Mouse (Mus musculus) ES-E14 (cell line): ENCODE measurements around the gene Xaf1.

ENCODE experiments used
- CHD2 ChIP-seq: IDR thresholded peaks from 2 replicates; pipeline ENCODE4 v1.6.1; 2014; ENCODE audit warnings: mild to moderate bottlenecking, low read depth, low read length, inconsistent platforms
- HCFC1 ChIP-seq: IDR thresholded peaks from 2 replicates; pipeline ENCODE4 v1.6.1; 2012; ENCODE audit warnings: low read length, inconsistent platforms, borderline replicate concordance; ENCODE audit not compliant: insufficient read depth
- MAFK ChIP-seq: IDR thresholded peaks from 2 replicates; pipeline ENCODE4 v1.6.1; 2014; ENCODE audit warnings: mild to moderate bottlenecking, low read depth, low read length, inconsistent platforms; ENCODE audit not compliant: insufficient read depth

GRCm38 (mm10) chr11:72338437-72338871, 37.0 kb downstream of the Xaf1 start:
- TF ChIP-seq MAFK (no peak), HCFC1 (no peak), CHD2 (no peak)
